Mouse (Mus musculus): ENCODE data around the gene Cdh4.

Gene Cdh4

GRCm38 (mm10) chr2:179586436-179586835 is 144.2 kb downstream of the Cdh4 start:
- no peak for TF ChIP-seq GATA4 (IDR thresholded peaks at IDR 0.05; ENCODE audit: insufficient replicate concordance, low read length)

DNA sequence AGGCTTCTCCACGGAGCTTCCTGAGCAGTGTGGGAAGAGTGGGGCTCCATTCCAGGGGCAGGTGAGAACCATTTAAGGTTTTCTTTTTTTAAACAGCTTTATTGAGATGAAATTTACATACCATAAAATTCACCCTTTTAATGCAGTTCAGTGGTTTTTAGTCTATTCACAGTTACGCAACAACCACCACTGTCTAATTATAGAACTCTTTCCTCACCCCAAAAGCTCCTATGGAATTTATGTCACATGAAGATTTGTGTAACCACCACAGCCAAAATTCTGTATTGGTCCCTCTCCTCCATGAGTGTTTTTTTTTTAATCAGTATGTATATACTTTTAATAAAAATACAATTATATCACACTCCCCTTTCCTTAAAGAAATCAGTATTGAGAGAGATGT is 144.8 kb downstream of the Cdh4 start:
- TF ChIP-seq GATA4 (IDR thresholded peaks at IDR 0.05; ENCODE audit: insufficient replicate concordance, low read length) = no peak

GRCm38 (mm10) chr2:179591661-179592060 is 149.4 kb downstream of the Cdh4 start:
- TF ChIP-seq GATA4 (IDR thresholded peaks at IDR 0.05; ENCODE audit: insufficient replicate concordance, low read length) = no peak

GRCm38 (mm10) chr2:179595013-179595412 is 152.8 kb downstream of the Cdh4 start:
- TF ChIP-seq GATA4 (IDR thresholded peaks at IDR 0.05; ENCODE audit: insufficient replicate concordance, low read length) = no peak

GRCm38 (mm10) chr2:179598886-179599285 is 156.7 kb downstream of the Cdh4 start:
- no peak for TF ChIP-seq GATA4 (IDR thresholded peaks at IDR 0.05; ENCODE audit: insufficient replicate concordance, low read length)

DNA sequence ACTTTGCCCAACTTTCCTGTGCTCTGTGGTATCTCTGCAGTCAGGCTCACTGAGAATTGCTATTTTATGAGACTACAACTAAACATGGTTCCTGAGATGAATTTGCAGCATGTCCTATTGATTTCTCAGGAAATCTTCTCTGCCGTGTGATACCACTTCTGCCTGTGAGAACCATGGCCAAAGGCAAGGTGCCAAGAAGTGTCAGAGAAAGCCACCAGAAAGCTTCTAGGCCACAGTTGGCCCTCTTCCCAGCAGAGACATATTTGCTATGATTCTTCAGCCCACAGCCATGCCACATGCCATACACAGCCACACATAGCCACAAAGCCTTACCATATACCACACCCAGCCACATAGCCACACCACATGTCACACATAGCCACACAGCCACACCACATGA is 157.7 kb downstream of the Cdh4 start:
- no peak for TF ChIP-seq GATA4 (IDR thresholded peaks at IDR 0.05; ENCODE audit: insufficient replicate concordance, low read length)

- no peak for TF ChIP-seq GATA4 (IDR thresholded peaks at IDR 0.05; ENCODE audit: insufficient replicate concordance, low read length)
These were observed 158.1 kb downstream of the Cdh4 start for GRCm38 (mm10) chr2:179600347-179600746.

- no peak for TF ChIP-seq GATA4 (IDR thresholded peaks at IDR 0.05; ENCODE audit: insufficient replicate concordance, low read length)
These were observed 158.9 kb downstream of the Cdh4 start for GRCm38 (mm10) chr2:179601167-179601566.

- TF ChIP-seq GATA4 (IDR thresholded peaks at IDR 0.05; ENCODE audit: insufficient replicate concordance, low read length) = no peak
These were observed 162.5 kb downstream of the Cdh4 start for GRCm38 (mm10) chr2:179604746-179605145.

DNA sequence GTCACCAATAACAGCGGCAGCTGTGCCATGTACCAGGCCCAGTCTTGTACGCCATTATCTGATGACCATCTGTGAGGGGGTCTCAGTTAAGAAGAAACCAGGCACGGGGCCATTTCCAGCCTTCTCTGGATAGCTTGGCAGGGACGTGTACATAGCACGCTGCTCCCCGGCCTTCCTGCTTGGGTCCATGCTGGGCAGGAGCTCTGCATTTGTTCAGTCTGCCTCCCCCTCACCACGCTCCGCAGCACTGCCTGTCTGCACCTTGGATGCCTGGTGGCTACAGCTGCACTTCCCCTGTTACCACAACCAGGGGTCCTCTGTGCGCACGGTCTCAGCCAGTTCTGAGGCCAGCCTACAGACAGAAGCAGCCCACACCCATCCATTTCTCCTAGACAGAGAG is 163.0 kb downstream of the Cdh4 start:
- TF ChIP-seq GATA4 (IDR thresholded peaks at IDR 0.05; ENCODE audit: insufficient replicate concordance, low read length) = no peak

- no peak for TF ChIP-seq GATA4 (IDR thresholded peaks at IDR 0.05; ENCODE audit: insufficient replicate concordance, low read length)
These were observed 164.1 kb downstream of the Cdh4 start for GRCm38 (mm10) chr2:179606341-179606740.

DNA sequence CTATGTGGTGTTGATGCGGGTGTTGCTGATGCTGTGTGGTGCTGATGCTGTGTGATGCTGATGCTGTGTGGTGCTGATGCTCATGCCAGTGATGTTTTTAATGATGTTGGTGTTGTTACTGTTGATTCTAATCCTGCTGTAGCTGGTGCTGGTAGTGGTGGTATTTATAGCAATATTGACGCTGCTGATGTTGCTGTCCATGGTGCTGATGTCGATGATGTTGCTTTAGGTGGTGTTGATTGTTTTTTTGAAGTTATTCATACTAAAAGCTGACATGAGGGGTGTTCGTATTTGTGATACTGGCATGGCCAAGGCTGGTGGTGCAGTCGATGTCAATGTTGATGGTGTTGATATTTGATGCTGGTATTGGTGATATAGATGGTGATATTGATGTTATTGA is 173.7 kb downstream of the Cdh4 start:
- no peak for TF ChIP-seq GATA4 (IDR thresholded peaks at IDR 0.05; ENCODE audit: insufficient replicate concordance, low read length)

GRCm38 (mm10) chr2:179623643-179624473 is 181.6 kb downstream of the Cdh4 start:
- no peak for TF ChIP-seq GATA4 (IDR thresholded peaks at IDR 0.05; ENCODE audit: insufficient replicate concordance, low read length)

DNA sequence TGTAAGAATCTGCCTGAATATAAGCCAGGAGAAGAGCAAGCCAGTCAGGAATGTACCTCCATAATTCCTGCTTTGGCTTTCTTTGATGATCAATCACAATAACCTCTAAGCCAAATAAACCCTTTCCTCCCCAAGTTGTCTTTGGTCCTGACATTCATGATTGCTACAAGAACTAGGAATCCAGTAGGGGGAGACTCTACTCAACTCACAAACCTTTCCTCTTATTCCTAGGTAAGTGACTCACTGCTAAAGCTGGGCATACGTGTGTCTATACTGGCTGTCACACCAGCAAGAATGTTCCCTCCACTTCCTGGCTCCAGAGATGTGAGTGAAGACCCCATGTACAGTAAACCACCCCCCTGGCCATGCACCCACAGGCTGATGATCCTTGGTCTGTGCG is 185.3 kb downstream of the Cdh4 start:
- no peak for TF ChIP-seq GATA4 (IDR thresholded peaks at IDR 0.05; ENCODE audit: insufficient replicate concordance, low read length)

GRCm38 (mm10) chr2:179630720-179631119 is 188.5 kb downstream of the Cdh4 start:
- TF ChIP-seq GATA4 (IDR thresholded peaks at IDR 0.05; ENCODE audit: insufficient replicate concordance, low read length) = no peak

- no peak for TF ChIP-seq GATA4 (IDR thresholded peaks at IDR 0.05; ENCODE audit: insufficient replicate concordance, low read length)
These were observed 198.5 kb downstream of the Cdh4 start for GRCm38 (mm10) chr2:179640576-179641301.
